Mouse (Mus musculus) T-cell, adult 2 months (primary cell): Measurements from ENCODE around the gene Aldoc.

Experiments used
- DNase-seq: peaks from one replicate; pipeline ENCODE4 v3.0.0; 2022; ENCODE audit warnings: low spot score

The Aldoc gene

DNA sequence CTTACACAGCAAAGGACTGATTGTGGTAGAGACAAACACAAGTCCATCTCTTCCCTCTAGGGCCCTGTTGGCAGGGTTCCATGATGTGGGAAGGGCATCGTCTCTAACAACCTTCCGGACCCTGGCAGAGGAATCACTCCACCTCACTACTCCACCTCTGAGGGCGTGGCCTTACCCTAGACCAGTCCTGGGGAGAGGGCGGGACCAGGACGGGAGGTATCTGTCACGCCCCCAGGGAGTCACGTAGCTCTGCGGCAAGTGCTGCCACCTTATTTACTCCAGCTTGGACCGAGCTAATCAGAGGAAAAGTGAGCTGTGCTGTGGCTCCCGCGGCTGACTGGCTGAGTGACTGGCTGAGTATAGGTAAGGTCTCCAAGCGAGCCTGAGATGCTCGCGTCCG is at the start of gene Aldoc:
TSS of gene Aldoc (plus strand) at position 109 of the 400 bp plus-strand sequence.
- peak; percentile 89 for DNase-seq

GRCm38 (mm10) chr11:78275596-78275995 is 47.2 kb upstream of the Aldoc start:
- no peak for DNase-seq

GRCm38 (mm10) chr11:78276169-78276568 is 46.6 kb upstream of the Aldoc start:
- DNase-seq, result peak; percentile 10

- no peak for DNase-seq
Observed at GRCm38 (mm10) chr11:78278853-78279252, 43.9 kb upstream of the Aldoc start.

GRCm38 (mm10) chr11:78279586-78279985 is 43.2 kb upstream of the Aldoc start:
- no peak for DNase-seq

DNA sequence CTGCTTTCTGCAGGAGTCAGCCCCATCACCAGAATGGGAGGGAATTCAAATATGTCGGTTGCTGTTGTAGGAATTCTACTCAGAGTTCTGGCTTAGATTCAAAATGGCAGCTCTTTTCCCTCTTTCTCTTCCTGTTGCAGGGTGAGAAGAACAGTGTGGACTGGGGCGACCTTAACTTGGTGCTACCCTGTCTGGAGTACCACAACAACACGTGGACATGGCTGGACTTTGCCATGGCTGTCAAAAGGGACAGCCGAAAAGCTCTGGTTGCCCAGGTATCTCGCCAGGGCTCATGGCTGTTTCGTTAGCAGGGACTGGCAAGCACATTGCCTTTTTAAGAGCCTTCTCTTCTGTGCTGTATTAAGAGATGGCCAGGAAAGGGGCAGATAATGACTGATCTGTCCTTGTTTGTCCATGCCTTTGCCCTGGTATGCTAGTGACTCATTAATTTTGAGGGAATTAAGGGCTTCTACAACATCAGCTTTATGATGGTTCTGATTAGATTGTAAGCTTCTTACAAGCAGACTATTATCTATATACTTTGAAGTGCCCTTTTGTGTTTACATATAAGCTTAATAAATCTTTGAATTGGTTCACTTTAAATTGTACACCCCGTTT is 33.5 kb upstream of the Aldoc start:
- no peak for DNase-seq

DNA sequence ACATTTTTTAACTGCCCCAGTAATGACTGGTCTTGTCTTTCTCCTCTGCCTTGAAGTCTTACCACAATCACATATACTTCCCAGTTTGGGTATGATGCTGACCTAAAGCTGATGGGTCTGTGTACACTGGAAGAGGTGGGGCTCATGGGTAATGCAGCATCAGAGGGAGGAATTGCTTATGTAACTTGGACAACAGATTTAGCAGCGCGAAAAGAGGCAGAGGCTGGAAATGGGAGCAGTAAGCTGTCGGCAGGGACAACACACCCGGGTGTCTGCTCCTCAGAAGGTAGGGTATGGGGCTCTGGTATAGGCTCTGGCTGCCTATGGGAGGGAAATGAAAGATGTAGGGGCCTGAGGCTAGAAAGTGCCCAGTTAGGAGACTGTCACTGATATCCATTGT is 32.1 kb upstream of the Aldoc start, which contains the start of gene BC030499:
TSS of gene BC030499 (plus strand) at position 188 of the 400 bp plus-strand sequence.
- DNase-seq, result no peak

DNA sequence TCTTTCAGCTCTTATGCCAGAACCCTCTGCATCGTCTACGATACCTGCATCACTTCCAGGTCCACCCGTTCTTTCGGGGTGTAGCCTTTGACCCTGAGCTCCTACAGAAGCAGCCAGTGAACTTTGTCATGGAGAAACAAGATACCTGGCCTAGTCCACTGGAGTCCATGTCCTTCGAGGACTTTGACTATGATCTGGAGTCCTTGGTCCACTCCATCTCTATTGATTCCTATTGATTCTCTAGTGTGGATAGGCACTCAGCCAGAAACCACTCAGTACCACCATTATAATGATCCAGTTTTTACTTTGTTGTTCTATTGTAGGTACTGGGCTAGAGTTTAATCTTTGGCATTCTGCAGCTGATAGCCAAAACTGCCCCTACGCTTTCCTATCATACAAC is 28.2 kb upstream of the Aldoc start:
- DNase-seq, result no peak

GRCm38 (mm10) chr11:78300917-78301316 is 21.9 kb upstream of the Aldoc start:
- no peak for DNase-seq

- DNase-seq, result peak; percentile 91
Observed at GRCm38 (mm10) chr11:78301357-78302084, 21.2 kb upstream of the Aldoc start, which contains the start of gene Spag5. Gene Spag5 (plus strand): TSS chr11:78301529.

- no peak for DNase-seq
Observed at GRCm38 (mm10) chr11:78305272-78305671, 17.5 kb upstream of the Aldoc start.

- no peak for DNase-seq
Observed at GRCm38 (mm10) chr11:78310861-78311511, 11.8 kb upstream of the Aldoc start.

GRCm38 (mm10) chr11:78313662-78314061 is 9.1 kb upstream of the Aldoc start:
- DNase-seq, result no peak

- DNase-seq, result no peak
Observed at GRCm38 (mm10) chr11:78318411-78318810, 4.4 kb upstream of the Aldoc start.

DNA sequence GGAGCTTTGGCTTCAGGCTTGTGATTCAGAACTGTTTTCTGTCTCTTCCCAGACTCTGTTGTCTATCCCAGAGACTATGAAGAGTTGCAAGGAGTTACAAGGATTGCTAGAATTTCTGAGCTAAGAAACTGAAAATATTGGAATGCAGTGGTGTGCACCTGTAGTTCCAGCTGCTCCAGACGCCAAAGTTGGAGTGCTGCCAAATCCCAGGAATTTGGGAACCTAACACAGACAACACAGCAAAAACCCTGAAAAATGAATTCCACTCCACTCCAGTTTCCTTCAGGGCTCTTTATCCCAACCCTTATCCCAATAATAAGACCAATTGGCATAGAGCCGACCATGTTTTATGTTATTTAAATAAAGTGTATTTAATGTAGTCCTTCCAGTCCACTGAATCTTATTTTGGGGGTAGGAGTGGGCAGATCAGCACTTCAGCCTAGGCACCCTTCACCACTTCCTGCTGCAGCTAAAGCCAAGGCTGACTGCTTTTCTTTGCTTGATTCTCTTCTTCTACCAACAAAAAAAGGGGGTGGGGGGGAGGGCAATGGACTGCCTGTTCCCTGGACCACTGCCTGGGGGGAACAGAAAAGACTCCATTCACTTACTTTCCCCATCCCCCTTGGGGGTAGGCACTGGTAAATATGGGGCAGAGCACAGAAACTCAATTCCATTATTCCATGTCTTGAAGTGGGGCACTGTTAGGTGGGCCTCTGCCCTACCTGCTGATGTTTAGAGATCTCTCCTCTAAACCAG is 514 bp upstream of the Aldoc start:
- no peak for DNase-seq

GRCm38 (mm10) chr11:78324000-78324785 is 1.4 kb downstream of the Aldoc start:
- DNase-seq, result no peak

- no peak for DNase-seq
Observed at GRCm38 (mm10) chr11:78324965-78325364, 2.2 kb downstream of the Aldoc start.

DNA sequence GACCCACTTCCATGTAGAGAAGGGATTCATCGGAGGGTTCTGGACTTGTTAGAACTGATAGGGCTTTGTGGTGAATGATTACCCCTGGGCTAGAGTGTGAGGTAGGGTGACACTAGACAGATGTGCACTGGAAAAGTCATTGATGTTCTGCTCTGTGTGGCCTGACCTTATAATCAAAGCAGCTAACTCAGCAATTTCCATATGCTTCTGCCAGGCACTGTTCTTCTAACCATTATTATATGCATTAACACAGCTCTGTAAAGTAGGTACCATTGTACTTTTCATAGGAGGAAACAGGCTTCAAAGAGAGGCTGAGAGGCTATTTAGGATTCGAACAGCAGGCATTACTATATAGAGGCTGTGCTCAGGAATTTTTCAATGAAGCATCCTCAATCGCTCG is 4.4 kb downstream of the Aldoc start:
- no peak for DNase-seq

DNA sequence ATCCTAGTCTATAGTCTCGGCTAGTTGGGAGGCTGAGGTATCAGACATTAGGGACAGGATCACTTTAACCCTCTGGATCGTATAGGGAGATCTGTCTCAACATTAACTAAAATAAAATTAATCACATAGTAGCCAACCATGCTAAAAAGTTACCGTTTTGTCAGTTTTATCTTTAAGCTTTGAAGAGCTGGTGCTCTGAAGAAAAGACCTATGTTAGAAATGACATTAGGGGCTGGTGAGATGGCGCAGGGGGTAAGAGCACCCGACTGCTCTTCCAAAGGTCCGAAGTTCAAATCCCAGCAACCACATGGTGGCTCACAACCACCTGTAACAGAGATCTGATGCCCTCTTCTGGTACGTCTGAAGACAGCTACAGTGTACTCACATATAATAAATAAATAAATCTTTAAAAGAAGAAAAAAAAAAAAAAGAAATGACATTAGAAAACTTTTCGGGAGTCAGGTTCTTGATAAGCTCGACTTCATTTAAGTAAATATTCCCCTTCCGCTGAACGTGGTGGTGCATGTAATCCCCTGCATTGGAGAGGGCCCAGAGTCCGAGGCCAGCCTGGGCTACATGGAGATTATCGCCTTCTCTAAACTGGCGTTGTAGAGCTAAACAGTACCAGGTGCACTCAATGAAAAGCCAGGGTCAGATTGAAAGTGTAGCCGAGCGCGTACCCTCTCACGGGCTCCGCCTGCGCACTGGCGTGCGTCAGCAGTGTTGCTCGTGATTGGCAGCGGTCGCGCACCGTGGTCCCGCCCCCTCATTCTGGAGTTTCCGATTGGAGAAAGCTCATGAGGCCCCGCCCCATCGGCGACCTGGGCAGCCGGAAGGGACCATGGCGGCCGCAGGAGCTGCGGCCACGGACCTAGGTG is 5.1 kb downstream of the Aldoc start, which contains the start of gene Pigs:
TSS of gene Pigs (plus strand) at position 782 of the 878 bp plus-strand sequence.
- peak; percentile 93 for DNase-seq

GRCm38 (mm10) chr11:78328512-78329056 is 5.8 kb downstream of the Aldoc start:
- no peak for DNase-seq
